Mouse (Mus musculus) forebrain, embryonic 16.5 days (tissue): ENCODE measurements around the gene Nr1d1. TPM values are rescaled to one million over a fixed set of nuclear protein-coding genes. Genes with fewer than 3 reads are reported as not detected.
A peak's percentile ranks its signal among the peaks of the same experiment; 100 is the strongest.
"Not testable (repeated sequence)": the region's sequence is repeated elsewhere in the genome, so short reads cannot be mapped to it uniquely, and the experiment has no call there.

ENCODE experiments used
- ATAC-seq: fragments of 200-750 bp; cut with Nextera tagmentation; 2 replicates; pipeline ENCODE4 v1.8.0; 2017; ENCODE audit warnings: mild to moderate bottlenecking, moderate library complexity
- H3K27ac ChIP-seq: fragments of 300-500 bp; sonication (generic); 2 replicates; pipeline ENCODE4 v1.5.1; 2014; ENCODE audit warnings: low read length, control low read depth
- H3K27me3 ChIP-seq: fragments of 300-500 bp; sonication (generic); replicated peaks from 2 replicates; pipeline ENCODE4 v1.6.1; 2014; ENCODE audit warnings: low read length; ENCODE audit not compliant: control insufficient read depth, insufficient read depth
- H3K36me3 ChIP-seq: fragments of 300-500 bp; sonication (generic); 2 replicates; pipeline ENCODE4 v1.6.1; 2014; ENCODE audit not compliant: control insufficient read depth, insufficient read depth
- H3K4me1 ChIP-seq: fragments of 300-500 bp; sonication (generic); replicated peaks from 2 replicates; pipeline ENCODE4 v1.6.1; 2014; ENCODE audit warnings: low read length; ENCODE audit not compliant: control insufficient read depth, insufficient read depth
- H3K4me2 ChIP-seq: fragments of 300-500 bp; sonication (generic); 2 replicates; pipeline ENCODE4 v1.6.1; 2014; ENCODE audit warnings: mild to moderate bottlenecking, low read length, control low read depth
- H3K4me3 ChIP-seq: fragments of 300-500 bp; sonication (generic); replicated peaks from 2 replicates; pipeline ENCODE4 v1.5.1; 2014; ENCODE audit warnings: mild to moderate bottlenecking, low read length, control low read depth
- H3K9ac ChIP-seq: fragments of 300-500 bp; sonication (generic); replicated peaks from 2 replicates; pipeline ENCODE4 v1.6.1; 2014; ENCODE audit warnings: low read depth, low read length, control low read depth
- H3K9me3 ChIP-seq: fragments of 300-500 bp; sonication (generic); 2 replicates; pipeline ENCODE4 v1.6.1; 2016; ENCODE audit warnings: low read length; ENCODE audit not compliant: control insufficient read depth
- WGBS: fragments of 180-500 bp; shearing (Covaris S2); extraction: QIAGEN DNeasy Blood & Tissue Kit; methylation state at CpG from one replicate; pipeline ENCODE4 v1.1.7; 2014; 5-methylcytosine and 5-hydroxymethylcytosine counted together
- polyA plus RNA-seq: library from polyadenylated mRNA; unstranded; fragments of >200 nt; fragmentation: Nextera tagmentation; extraction: Ambion mirVana; gene quantifications from 2 replicates; pipeline ENCODE4 v1.2.1, GENCODE M21; 2015

The Nr1d1 gene
- polyA plus RNA-seq, 1 experiment from 2014 or later = 4.0 TPM

GRCm38 (mm10) chr11:98741622-98742396, 33.3 kb downstream of the Nr1d1 start:
- Histone ChIP-seq H3K27me3 (no peaks in the 10 kb centered on the region), H3K9me3 (no peaks in the 10 kb centered on the region), H3K36me3 (no peaks in the 10 kb centered on the region), H3K9ac (peak overlapping the region; percentile 98), H3K4me3 (peak overlapping the region; percentile 93), H3K4me2 (peak overlapping the region; percentile 96), H3K27ac (peak overlapping the region; percentile 99), H3K4me1 (peaks cover 71% of the 10 kb centered on the region)
- under 1% methylated on average over 59 of the region's 86 CpGs for WGBS
- peak; percentile 70 for ATAC-seq

- Histone ChIP-seq H3K27ac (peak overlapping the region; percentile 99), H3K27me3 (no peaks in the 10 kb centered on the region), H3K4me3 (peak overlapping the region; percentile 93), H3K36me3 (no peaks in the 10 kb centered on the region), H3K9ac (peak overlapping the region; percentile 98), H3K9me3 (no peaks in the 10 kb centered on the region), H3K4me2 (peak overlapping the region; percentile 74), H3K4me1 (peaks cover 64% of the 10 kb centered on the region)
- no peak for ATAC-seq
- WGBS = under 1% methylated on average over 17 of the region's 17 CpGs
These were observed 34.0 kb downstream of the Nr1d1 start for GRCm38 (mm10) chr11:98741051-98741620.

DNA sequence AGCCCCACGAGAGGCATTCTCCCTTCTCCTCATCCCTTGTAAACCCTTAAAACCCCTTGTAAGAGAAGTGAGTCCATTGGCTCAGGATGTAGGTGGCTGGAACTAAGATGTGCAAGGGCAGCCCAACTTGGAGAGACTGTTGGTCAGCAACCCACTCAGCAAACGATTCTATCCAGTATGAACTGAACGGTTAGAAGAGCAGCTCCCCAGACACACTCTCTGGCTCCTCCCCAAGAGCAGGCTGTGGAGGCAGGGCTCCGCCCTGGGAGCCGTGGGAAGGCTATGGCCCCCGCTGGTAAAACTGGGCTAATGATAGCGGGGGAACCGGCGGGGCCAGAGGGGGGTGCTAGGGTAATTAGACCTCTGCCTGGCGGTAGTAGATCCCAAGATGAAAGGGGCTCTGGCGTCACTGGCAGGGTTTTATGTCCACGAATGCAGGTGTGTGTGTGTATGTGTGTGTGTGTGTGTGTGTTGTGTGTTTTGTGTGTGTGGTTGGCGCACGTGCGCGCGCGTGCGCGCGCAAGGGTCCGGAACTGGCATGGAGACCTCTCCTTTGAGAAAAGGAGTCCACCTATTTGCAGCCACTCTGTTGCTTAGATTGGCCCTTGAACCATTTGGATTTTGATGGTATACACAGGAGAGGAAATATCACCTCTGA, 34.6 kb downstream of the Nr1d1 start, which contains the start of gene Thra:
TSS of gene Thra (plus strand) at position 246 of the 658 bp plus-strand sequence.
- Histone ChIP-seq H3K27ac (peak within 1 kb of the TSS; percentile 99), H3K4me2 (peak within 1 kb of the TSS; percentile 74), H3K36me3 (no peaks in the 10 kb centered on the region), H3K9me3 (no peaks in the 10 kb centered on the region), H3K9ac (peak within 1 kb of the TSS; percentile 98), H3K4me1 (peaks cover 58% of the 10 kb centered on the region), H3K4me3 (peak within 1 kb of the TSS; percentile 93), H3K27me3 (no peaks in the 10 kb centered on the region)
- peak; percentile 34; the same call in 1 of the 2 replicates for ATAC-seq
- 0% methylated on average over 22 of the region's 22 CpGs for WGBS

GRCm38 (mm10) chr11:98740026-98740392, 35.1 kb downstream of the Nr1d1 start:
- no peaks in the 10 kb centered on the region for H3K27me3 ChIP-seq
- H3K4me2 ChIP-seq = peak overlapping the region; percentile 74
- H3K36me3 ChIP-seq = no peaks in the 10 kb centered on the region
- H3K9ac ChIP-seq = peak overlapping the region; percentile 98
- WGBS = 3% methylated on average over 8 of the region's 8 CpGs
- peak overlapping the region; percentile 93 for H3K4me3 ChIP-seq
- ATAC-seq = peak; percentile 13; the same call in 1 of the 2 replicates
- peak overlapping the region; percentile 99 for H3K27ac ChIP-seq
- no peaks in the 10 kb centered on the region for H3K9me3 ChIP-seq
- peaks cover 53% of the 10 kb centered on the region for H3K4me1 ChIP-seq

DNA sequence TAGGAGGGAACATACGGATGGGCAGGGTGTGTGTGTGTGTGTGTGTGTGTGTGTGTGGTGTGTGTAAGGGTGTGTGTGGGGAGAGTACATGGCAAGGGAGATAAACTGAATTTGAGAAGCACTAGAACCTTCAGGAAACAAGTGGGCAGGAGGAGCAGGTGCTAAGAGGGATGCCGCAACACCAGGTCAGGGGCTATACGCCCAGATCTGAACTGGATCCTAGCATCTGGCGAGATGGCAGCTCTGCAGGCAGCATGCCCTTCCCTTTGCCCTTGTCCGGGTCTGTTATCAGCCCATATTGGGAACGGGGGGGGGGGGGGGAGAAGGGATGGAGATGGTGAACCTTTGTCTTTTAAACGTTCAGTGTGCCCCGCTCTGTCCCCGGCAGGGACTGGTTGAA, 36.2 kb downstream of the Nr1d1 start:
- Histone ChIP-seq H3K4me3 (no peak overlapping the region), H3K27me3 (no peaks in the 10 kb centered on the region), H3K36me3 (no peaks in the 10 kb centered on the region), H3K9ac (peak overlapping the region; percentile 26; the same call in 1 of the 2 replicates), H3K27ac (peak overlapping the region; percentile 93), H3K4me1 (peaks cover 42% of the 10 kb centered on the region), H3K4me2 (peak overlapping the region; percentile 29), H3K9me3 (0 out of 2 replicates have a peak, but pooled peaks cover 2% of the 10 kb centered on the region)
- WGBS = 67% methylated on average over 8 of the region's 9 CpGs
- no peak for ATAC-seq

GRCm38 (mm10) chr11:98738428-98738911, 36.7 kb downstream of the Nr1d1 start:
- no peaks in the 10 kb centered on the region for H3K27me3 ChIP-seq
- 17% methylated on average over 4 of the region's 4 CpGs for WGBS
- H3K4me1 ChIP-seq = peaks cover 38% of the 10 kb centered on the region
- H3K4me2 ChIP-seq = peak overlapping the region; percentile 29
- peak; percentile 61 for ATAC-seq
- H3K36me3 ChIP-seq = no peaks in the 10 kb centered on the region
- H3K9me3 ChIP-seq = 0 out of 2 replicates have a peak, but pooled peaks cover 2% of the 10 kb centered on the region
- H3K9ac ChIP-seq = peak overlapping the region; percentile 26; the same call in 1 of the 2 replicates
- H3K4me3 ChIP-seq = no peak overlapping the region
- peak overlapping the region; percentile 93 for H3K27ac ChIP-seq

DNA sequence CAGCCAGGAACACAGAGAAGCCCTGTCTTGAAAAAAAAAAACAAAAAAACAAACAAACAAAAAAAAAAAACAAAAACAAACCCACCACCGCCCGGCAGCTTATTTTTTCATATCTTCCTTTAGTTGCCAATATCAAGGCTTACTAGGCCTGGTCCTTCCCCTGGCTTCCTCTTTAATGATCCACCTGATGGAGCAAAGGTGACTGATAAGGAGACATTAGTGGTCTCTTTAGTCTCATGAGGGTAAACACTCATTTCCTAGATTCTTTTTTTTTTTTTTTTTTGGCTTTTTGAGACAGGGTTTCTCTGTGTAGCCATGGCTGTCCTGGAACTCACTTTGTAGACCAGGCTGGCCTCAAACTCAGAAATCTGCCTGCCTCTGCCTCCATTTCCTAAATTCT, 37.9 kb downstream of the Nr1d1 start:
- H3K27me3 ChIP-seq, H3K9ac ChIP-seq, H3K9me3 ChIP-seq, ATAC-seq, H3K27ac ChIP-seq, H3K4me2 ChIP-seq, H3K4me3 ChIP-seq, H3K36me3 ChIP-seq: not testable (repeated sequence)
- peaks cover 31% of the 10 kb centered on the region for H3K4me1 ChIP-seq
- 93% methylated on average over 2 of the region's 2 CpGs for WGBS

GRCm38 (mm10) chr11:98736176-98736575, 39.0 kb downstream of the Nr1d1 start:
- no peaks in the 10 kb centered on the region for H3K36me3 ChIP-seq
- H3K9me3 ChIP-seq = 0 out of 2 replicates have a peak, but pooled peaks cover 2% of the 10 kb centered on the region
- no peak for ATAC-seq
- no peak overlapping the region for H3K4me3 ChIP-seq
- no peak overlapping the region for H3K9ac ChIP-seq
- H3K27me3 ChIP-seq = no peaks in the 10 kb centered on the region
- H3K4me1 ChIP-seq = peaks cover 35% of the 10 kb centered on the region
- WGBS = 83% methylated on average over 1 of the region's 1 CpGs
- H3K4me2 ChIP-seq = no peak overlapping the region
- no peak overlapping the region; the same call in 1 of the 2 replicates for H3K27ac ChIP-seq

DNA sequence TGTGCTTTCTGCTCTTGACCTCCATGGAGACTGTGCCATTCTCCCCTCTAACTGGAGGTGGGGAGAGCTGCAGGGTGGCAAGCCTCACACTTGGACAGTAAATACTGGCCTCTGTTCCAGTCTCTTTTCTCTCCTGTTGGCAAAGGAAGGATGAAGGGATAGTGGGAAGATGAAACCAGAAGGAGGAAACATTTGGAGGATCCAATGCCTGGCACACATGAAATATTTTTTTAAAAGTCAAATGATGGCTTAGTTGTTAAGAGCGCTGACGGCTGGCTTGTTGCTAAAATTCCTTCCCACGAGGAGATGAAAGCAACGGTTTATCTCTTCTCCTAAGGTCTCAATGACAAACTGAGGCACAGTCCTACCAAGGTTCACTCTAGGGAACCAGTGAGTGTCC, 40.0 kb downstream of the Nr1d1 start:
- Histone ChIP-seq H3K4me3 (no peak overlapping the region), H3K4me2 (no peak overlapping the region), H3K36me3 (no peaks in the 10 kb centered on the region), H3K9ac (no peak overlapping the region), H3K9me3 (0 out of 2 replicates have a peak, but pooled peaks cover 2% of the 10 kb centered on the region), H3K4me1 (peaks cover 33% of the 10 kb centered on the region), H3K27ac (peak overlapping the region; percentile 91), H3K27me3 (no peaks in the 10 kb centered on the region)
- 63% methylated on average over 4 of the region's 4 CpGs for WGBS
- no peak for ATAC-seq
